Mouse (Mus musculus) urinary bladder, postnatal 25 days (tissue): ENCODE measurements around the gene Gm17018.
"Not testable (repeated sequence)": the region's sequence is repeated elsewhere in the genome, so short reads cannot be mapped to it uniquely, and the experiment has no call there.

ENCODE experiments used
- DNase-seq: peaks from one replicate; pipeline ENCODE4 v3.0.0; 2022; ENCODE audit warnings: low spot score

The Gm17018 gene

DNA sequence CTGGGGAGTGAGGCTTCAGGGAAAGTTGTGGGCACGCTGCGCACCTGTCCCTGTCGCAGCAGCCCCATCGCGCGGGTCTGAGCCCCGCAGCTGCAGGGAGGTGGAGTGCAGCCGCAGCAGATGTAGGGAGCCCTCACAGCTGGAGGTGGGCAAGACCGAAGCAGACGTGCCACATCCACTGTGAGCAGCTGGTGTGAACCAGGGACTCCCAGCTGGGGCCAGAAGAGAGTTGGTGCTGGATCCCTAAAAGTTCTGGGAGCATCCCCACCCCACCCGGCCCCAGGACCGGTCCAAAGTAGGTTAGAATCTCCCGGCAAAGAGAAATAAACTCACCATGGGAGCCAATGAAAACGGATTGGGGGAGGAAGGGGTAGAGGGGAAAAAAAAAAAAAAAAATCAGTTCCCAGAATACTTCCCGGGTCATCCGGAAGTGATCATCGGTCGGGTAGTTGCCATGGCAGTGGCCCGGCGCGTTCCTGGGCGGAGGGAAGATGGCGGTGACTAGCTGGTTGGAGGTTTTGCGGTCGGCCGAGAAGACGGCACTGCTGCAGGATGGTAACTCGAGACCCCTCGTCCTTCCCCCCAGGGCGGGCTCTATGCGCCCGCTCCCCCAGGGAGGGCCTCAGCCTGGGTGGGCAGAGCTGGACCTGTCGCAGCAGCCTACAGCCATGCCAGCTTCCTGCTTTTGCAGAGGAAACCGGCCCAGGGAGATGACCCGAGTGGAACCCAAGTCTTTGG is at the start of gene Gm17018, which contains the start of gene Poll:
Gene Gm17018 (plus strand): TSS at position 463 of the 738 bp plus-strand sequence.
Gene Poll (minus strand): TSS at position 379 of the 738 bp plus-strand sequence.
- peak; percentile 88 for DNase-seq

DNA sequence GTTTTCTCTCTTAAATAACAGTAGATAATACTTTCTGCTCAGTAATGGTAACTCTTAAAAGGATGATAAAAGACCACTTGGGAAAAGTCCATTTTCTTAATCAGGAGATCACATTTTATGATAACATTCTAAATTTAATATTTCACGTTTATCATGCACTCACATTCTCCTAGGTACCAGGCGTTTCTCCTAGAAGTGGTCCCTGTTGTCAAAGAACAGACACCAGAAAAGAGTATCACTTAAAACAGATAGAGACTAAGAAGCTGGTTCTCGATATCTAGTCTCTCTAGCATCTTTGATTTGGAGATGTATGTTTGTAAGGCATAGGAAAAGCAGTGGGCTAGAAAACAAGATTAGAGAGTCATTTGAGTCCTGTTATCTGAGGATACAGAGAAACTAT is 49.7 kb upstream of the Gm17018 start:
- no peak for DNase-seq

DNA sequence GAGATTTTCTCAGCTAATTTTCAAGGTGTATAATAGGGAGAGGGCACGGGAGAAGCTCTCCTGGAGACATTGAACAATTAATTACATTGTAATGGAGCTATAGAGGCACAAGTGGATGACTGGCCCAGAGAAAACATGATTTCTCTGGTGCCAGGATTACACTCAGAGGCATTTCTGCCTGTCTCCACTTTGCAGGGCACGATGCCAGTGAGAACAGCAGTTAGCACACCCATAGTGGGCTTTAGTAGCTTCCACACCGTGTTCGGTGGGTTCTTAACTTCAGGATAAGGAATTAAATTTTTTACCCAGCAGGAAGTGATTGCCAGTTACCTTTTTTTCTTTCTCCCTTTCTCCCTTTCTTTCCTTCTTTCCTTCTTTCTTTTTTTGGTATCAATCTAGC is 49.0 kb upstream of the Gm17018 start:
- no peak for DNase-seq

DNA sequence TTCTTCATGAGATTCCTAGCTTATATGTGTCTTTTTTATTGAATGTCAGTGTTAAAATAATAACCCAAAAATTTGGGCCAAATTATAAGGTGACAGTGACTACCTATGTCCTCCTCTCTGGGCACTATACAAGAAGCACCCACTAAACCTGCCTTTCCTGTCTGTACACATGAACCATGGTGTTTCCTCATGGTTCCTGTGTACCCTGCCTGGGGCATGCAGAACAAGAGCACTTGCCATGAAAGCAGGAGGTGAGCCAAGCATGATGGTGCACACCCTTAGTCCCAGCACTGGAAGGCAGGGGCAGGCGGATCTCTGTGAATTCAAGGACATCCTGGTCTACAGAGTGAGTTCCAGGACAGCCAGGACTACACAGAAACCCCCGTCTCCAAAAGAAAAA is 45.1 kb upstream of the Gm17018 start:
- DNase-seq, result no peak

DNA sequence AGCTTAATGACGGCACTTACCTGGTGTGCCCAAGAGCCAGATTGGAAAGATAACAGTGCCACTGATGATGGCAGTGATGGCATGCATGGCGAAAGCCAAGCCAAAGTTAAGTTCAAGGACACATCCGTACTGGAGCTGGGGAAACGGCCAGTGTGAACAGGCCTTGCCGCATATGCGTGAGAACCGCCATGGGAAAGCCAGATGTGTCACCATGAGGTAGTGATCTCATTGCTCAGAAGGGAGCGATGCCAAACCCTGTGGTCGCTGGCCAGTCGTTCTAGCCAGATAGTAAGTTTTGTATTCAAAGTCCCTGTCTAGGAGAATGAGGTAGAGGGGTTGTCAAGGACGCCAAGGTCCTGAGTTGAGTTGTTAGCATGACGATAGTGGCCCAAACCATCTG is 44.2 kb upstream of the Gm17018 start:
- DNase-seq, result no peak

- DNase-seq, result no peak
These were observed 33.0 kb upstream of the Gm17018 start for GRCm38 (mm10) chr19:45527382-45527781.

- DNase-seq, result no peak
These were observed 32.4 kb upstream of the Gm17018 start for GRCm38 (mm10) chr19:45527931-45528534.

- no peak for DNase-seq
These were observed 31.1 kb upstream of the Gm17018 start for GRCm38 (mm10) chr19:45529294-45529693.

GRCm38 (mm10) chr19:45530200-45530995 is 30.0 kb upstream of the Gm17018 start:
- DNase-seq, result no peak

GRCm38 (mm10) chr19:45531554-45531953 is 28.9 kb upstream of the Gm17018 start:
- no peak for DNase-seq

DNA sequence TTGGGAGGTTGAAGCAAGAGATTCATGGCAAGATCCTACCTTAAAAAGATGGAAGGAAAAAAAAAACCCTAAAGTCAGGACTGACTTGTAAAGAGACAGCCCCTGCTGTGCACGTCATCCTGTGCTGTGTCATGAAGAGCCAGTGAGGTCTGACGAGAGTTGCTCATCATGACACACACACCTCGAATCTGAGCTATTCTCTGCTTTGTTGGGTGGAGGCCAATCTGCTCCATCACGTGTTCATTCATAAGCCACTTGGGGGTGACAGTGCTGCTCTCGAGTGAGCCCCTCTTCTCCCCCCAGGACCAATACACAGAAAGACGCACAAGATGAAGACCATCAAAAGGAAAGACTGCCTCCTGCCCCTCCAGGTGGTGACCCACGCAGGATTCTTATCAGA is 26.8 kb upstream of the Gm17018 start:
- DNase-seq, result no peak

GRCm38 (mm10) chr19:45535214-45535735 is 25.1 kb upstream of the Gm17018 start:
- DNase-seq, result no peak

- DNase-seq, result no peak
These were observed 24.5 kb upstream of the Gm17018 start for GRCm38 (mm10) chr19:45535929-45536328.

GRCm38 (mm10) chr19:45537505-45537904 is 22.9 kb upstream of the Gm17018 start:
- peak; percentile 40 for DNase-seq

- no peak for DNase-seq
These were observed 19.6 kb upstream of the Gm17018 start for GRCm38 (mm10) chr19:45540657-45541408.

- no peak for DNase-seq
These were observed 18.9 kb upstream of the Gm17018 start for GRCm38 (mm10) chr19:45541409-45542041.

- no peak for DNase-seq
These were observed 18.4 kb upstream of the Gm17018 start for GRCm38 (mm10) chr19:45542061-45542460.

DNA sequence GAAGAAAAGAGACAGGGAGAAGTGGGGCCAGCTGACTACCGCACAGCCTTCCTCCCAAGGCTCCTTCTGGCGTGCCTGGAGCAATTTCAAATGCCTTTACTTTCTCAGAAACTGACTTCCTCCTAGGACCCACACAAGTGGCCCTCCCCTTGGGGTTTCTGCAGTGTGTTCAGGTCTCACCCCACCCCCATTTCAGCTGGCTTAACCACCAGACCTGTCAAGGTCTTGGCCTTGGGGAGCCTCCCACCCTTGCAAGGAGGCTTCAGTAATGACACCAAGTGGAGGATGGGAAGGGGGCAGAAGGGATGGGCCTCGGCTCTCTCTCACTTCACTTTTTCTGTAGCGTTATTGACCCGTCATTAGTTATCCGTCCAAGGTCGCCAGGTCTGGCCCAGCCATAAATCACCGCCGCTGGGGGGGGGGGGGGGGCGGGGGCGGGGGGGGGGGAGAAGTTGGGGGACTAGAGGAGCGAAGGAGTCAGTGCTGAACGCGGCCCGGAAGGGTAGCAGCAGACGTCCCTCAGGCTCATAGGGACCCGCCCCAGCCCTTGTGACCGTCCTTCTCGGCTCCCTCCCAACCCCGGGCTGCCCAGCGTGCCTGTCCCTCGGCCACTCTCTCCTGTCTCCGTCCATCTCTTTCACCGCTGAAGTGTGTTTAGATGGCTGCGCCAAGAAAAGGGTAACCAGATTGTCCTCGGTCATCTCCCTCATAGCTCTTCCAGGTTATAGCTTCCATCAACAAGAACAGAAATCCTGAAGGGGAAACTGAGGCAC is 16.1 kb upstream of the Gm17018 start:
- DNase-seq, result no peak

GRCm38 (mm10) chr19:45544925-45545321 is 15.5 kb upstream of the Gm17018 start:
- peak; percentile 78 for DNase-seq

DNA sequence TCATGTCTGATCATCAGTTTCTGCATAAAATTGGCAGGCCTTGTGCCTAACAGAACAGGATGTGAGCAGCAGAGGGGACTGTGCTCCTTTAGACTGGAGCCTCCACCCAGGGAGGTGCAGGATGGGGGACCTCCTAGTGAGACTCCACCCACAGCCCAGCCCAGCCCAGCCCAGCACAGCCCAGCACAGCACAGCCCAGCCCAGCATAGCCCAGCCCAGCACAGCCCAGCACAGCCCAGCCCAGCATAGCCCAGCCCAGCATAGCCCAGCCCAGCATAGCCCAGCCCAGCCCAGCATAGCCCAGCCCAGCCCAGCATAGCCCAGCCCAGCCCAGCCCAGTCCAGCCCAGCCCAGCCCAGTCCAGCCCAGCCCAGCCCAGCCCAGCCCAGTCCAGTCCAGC is 12.2 kb upstream of the Gm17018 start:
- not testable (repeated sequence) for DNase-seq
